Mouse (Mus musculus) kidney, embryonic 15.5 days (tissue): ENCODE measurements at regions not wholly inside any gene's neighbourhood (a gene's known extent, or its start where the extent isn't known, plus 50 kb on each side); places are given as distances from the start of the nearest gene placed in this dataset.
A peak's percentile ranks its signal among the peaks of the same experiment; 100 is the strongest.
"Not testable (repeated sequence)": the region's sequence is repeated elsewhere in the genome, so short reads cannot be mapped to it uniquely, and the experiment has no call there.

ENCODE experiments used
- ATAC-seq: fragments of 200-750 bp; cut with Nextera tagmentation; replicated peaks from 2 replicates; pipeline ENCODE4 v1.8.0; 2017; ENCODE audit warnings: moderate TSS enrichment; ENCODE audit not compliant: low FRiP score
- H3K27ac ChIP-seq: fragments of 300-500 bp; sonication (generic); 2 replicates; pipeline ENCODE4 v1.5.1; 2015; ENCODE audit warnings: mild to moderate bottlenecking, inconsistent platforms
- H3K27me3 ChIP-seq: fragments of 300-500 bp; sonication (generic); 2 replicates; pipeline ENCODE4 v1.6.1; 2015; ENCODE audit warnings: inconsistent platforms
- H3K36me3 ChIP-seq: fragments of 300-500 bp; sonication (generic); 2 replicates; pipeline ENCODE4 v1.6.1; 2015; ENCODE audit warnings: inconsistent platforms
- H3K4me1 ChIP-seq: fragments of 300-500 bp; sonication (generic); 2 replicates; pipeline ENCODE4 v1.6.1; 2015; ENCODE audit warnings: inconsistent platforms
- H3K4me2 ChIP-seq: fragments of 300-500 bp; sonication (generic); 2 replicates; pipeline ENCODE4 v1.6.1; 2015; ENCODE audit warnings: moderate library complexity, mild to moderate bottlenecking, inconsistent platforms
- H3K4me3 ChIP-seq: fragments of 300-500 bp; sonication (generic); replicated peaks from 2 replicates; pipeline ENCODE4 v1.5.1; 2015; ENCODE audit warnings: mild to moderate bottlenecking, inconsistent platforms
- H3K9ac ChIP-seq: fragments of 300-500 bp; sonication (generic); 2 replicates; pipeline ENCODE4 v1.6.1; 2015; ENCODE audit warnings: mild to moderate bottlenecking, inconsistent platforms
- H3K9me3 ChIP-seq: fragments of 300-500 bp; sonication (generic); replicated peaks from 2 replicates; pipeline ENCODE4 v1.6.1; 2016; ENCODE audit warnings: inconsistent platforms
- WGBS: fragments of 180-500 bp; shearing (Covaris S2); methylation state at CpG from one replicate; pipeline ENCODE4 v1.1.7; 2015; ENCODE audit warnings: mixed read lengths; 5-methylcytosine and 5-hydroxymethylcytosine counted together

- Histone ChIP-seq H3K9me3 (no peaks in the 10 kb centered on the region), H3K4me2 (no peak overlapping the region), H3K27me3 (no peaks in the 10 kb centered on the region), H3K4me3 (no peak overlapping the region), H3K9ac (no peak overlapping the region), H3K4me1 (no peaks in the 10 kb centered on the region), H3K36me3 (no peaks in the 10 kb centered on the region), H3K27ac (no peak overlapping the region)
- WGBS, result 44% methylated on average over 1 of the region's 1 CpGs
- ATAC-seq, result no peak
These were observed 124.1 kb upstream of the Gm5150 start for GRCm38 (mm10) chr3:16130385-16130784.

- WGBS, result 73% methylated on average over 4 of the region's 4 CpGs
- not testable (repeated sequence) for ATAC-seq, H3K4me3 ChIP-seq, H3K36me3 ChIP-seq, H3K9ac ChIP-seq, H3K27ac ChIP-seq, H3K9me3 ChIP-seq, H3K4me1 ChIP-seq, H3K4me2 ChIP-seq, H3K27me3 ChIP-seq
These were observed 119.2 kb upstream of the Gm5150 start for GRCm38 (mm10) chr3:16125346-16125915.

- no peak for ATAC-seq
- H3K4me3 ChIP-seq, result no peak overlapping the region
These were observed 109.7 kb upstream of the Gm5150 start for GRCm38 (mm10) chr3:16115944-16116343.

GRCm38 (mm10) chr3:16107492-16107891 is 101.3 kb upstream of the Gm5150 start:
- Histone ChIP-seq H3K27ac (no peak overlapping the region), H3K9me3 (no peaks in the 10 kb centered on the region), H3K9ac (no peak overlapping the region), H3K36me3 (no peaks in the 10 kb centered on the region), H3K27me3 (no peaks in the 10 kb centered on the region), H3K4me1 (no peaks in the 10 kb centered on the region), H3K4me2 (no peak overlapping the region), H3K4me3 (no peak overlapping the region)
- peak; percentile 76 for ATAC-seq
- WGBS, result 79% methylated on average over 1 of the region's 1 CpGs

More at GRCm38 (mm10) chr3:16115944-16116343, 109.7 kb upstream of the Gm5150 start:
- Histone ChIP-seq H3K36me3 (no peaks in the 10 kb centered on the region), H3K27ac (no peak overlapping the region), H3K4me2 (no peak overlapping the region), H3K9me3 (no peaks in the 10 kb centered on the region), H3K9ac (no peak overlapping the region), H3K4me1 (no peaks in the 10 kb centered on the region), H3K27me3 (no peaks in the 10 kb centered on the region)
- WGBS, result 73% methylated on average over 2 of the region's 2 CpGs

- H3K27ac ChIP-seq, result no peak overlapping the region
- 76% methylated on average over 4 of the region's 4 CpGs for WGBS
- no peak for ATAC-seq
These were observed 98.8 kb upstream of the Gm5150 start for GRCm38 (mm10) chr3:16105080-16105479.

GRCm38 (mm10) chr3:16103180-16103579 is 96.9 kb upstream of the Gm5150 start:
- Histone ChIP-seq H3K36me3 (no peaks in the 10 kb centered on the region), H3K9me3 (no peaks in the 10 kb centered on the region), H3K4me3 (no peak overlapping the region), H3K9ac (no peak overlapping the region), H3K27ac (no peak overlapping the region), H3K27me3 (no peaks in the 10 kb centered on the region), H3K4me1 (no peaks in the 10 kb centered on the region), H3K4me2 (no peak overlapping the region)
- WGBS, result 69% methylated on average over 1 of the region's 1 CpGs
- no peak for ATAC-seq

More at GRCm38 (mm10) chr3:16105080-16105479, 98.8 kb upstream of the Gm5150 start:
- Histone ChIP-seq H3K4me3 (no peak overlapping the region), H3K9ac (no peak overlapping the region), H3K36me3 (no peaks in the 10 kb centered on the region), H3K9me3 (no peaks in the 10 kb centered on the region), H3K4me1 (no peaks in the 10 kb centered on the region), H3K27me3 (no peaks in the 10 kb centered on the region), H3K4me2 (no peak overlapping the region)

- WGBS, result 42% methylated on average over 1 of the region's 1 CpGs
- ATAC-seq, result no peak
These were observed 80.3 kb upstream of the Gm5150 start for GRCm38 (mm10) chr3:16086550-16086949.

GRCm38 (mm10) chr3:16085288-16085687 is 79.1 kb upstream of the Gm5150 start:
- H3K4me2 ChIP-seq, result no peak overlapping the region
- ATAC-seq, result peak; percentile 60; the same call in 1 of the 2 replicates
- H3K4me3 ChIP-seq, result no peak overlapping the region
- H3K9me3 ChIP-seq, result no peaks in the 10 kb centered on the region
- H3K27ac ChIP-seq, result peak overlapping the region; percentile 76
- no peaks in the 10 kb centered on the region for H3K27me3 ChIP-seq
- no peaks in the 10 kb centered on the region for H3K36me3 ChIP-seq
- no peak overlapping the region for H3K9ac ChIP-seq
- WGBS, result 73% methylated on average over 3 of the region's 3 CpGs
- no peaks in the 10 kb centered on the region for H3K4me1 ChIP-seq

More at GRCm38 (mm10) chr3:16086550-16086949, 80.3 kb upstream of the Gm5150 start:
- Histone ChIP-seq H3K27me3 (no peaks in the 10 kb centered on the region), H3K27ac (0 out of 2 replicates have a peak overlapping the region, but pooled peaks have one; percentile 76), H3K4me1 (no peaks in the 10 kb centered on the region), H3K9ac (no peak overlapping the region), H3K4me3 (no peak overlapping the region), H3K36me3 (no peaks in the 10 kb centered on the region), H3K9me3 (no peaks in the 10 kb centered on the region), H3K4me2 (no peak overlapping the region)

GRCm38 (mm10) chr3:16079178-16079577 is 72.9 kb upstream of the Gm5150 start:
- H3K9me3 ChIP-seq, result 0 out of 2 replicates have a peak, but pooled peaks cover 3% of the 10 kb centered on the region
- H3K4me1 ChIP-seq, result no peaks in the 10 kb centered on the region
- H3K4me2 ChIP-seq, result no peak overlapping the region
- no peak overlapping the region for H3K27ac ChIP-seq
- no peak overlapping the region for H3K9ac ChIP-seq
- H3K27me3 ChIP-seq, result no peaks in the 10 kb centered on the region
- H3K4me3 ChIP-seq, result no peak overlapping the region
- 83% methylated on average over 2 of the region's 2 CpGs for WGBS
- no peak for ATAC-seq
- H3K36me3 ChIP-seq, result no peaks in the 10 kb centered on the region

- Histone ChIP-seq H3K9me3 (no peaks in the 10 kb centered on the region; the same call in 1 of the 2 replicates), H3K4me1 (no peaks in the 10 kb centered on the region), H3K9ac (no peak overlapping the region), H3K27me3 (no peaks in the 10 kb centered on the region), H3K27ac (no peak overlapping the region), H3K4me3 (no peak overlapping the region), H3K36me3 (no peaks in the 10 kb centered on the region), H3K4me2 (no peak overlapping the region)
- no peak for ATAC-seq
- WGBS, result 92% methylated on average over 13 of the region's 13 CpGs
These were observed 65.7 kb upstream of the Gm5150 start for GRCm38 (mm10) chr3:16071906-16072305.

GRCm38 (mm10) chr3:16070963-16071362 is 64.7 kb upstream of the Gm5150 start:
- no peak overlapping the region for H3K4me3 ChIP-seq
- H3K9me3 ChIP-seq, result no peaks in the 10 kb centered on the region; the same call in 1 of the 2 replicates
- no peak overlapping the region for H3K27ac ChIP-seq
- no peak for ATAC-seq
- H3K36me3 ChIP-seq, result no peaks in the 10 kb centered on the region
- no peak overlapping the region for H3K4me2 ChIP-seq
- no peaks in the 10 kb centered on the region for H3K27me3 ChIP-seq
- no peaks in the 10 kb centered on the region for H3K4me1 ChIP-seq
- H3K9ac ChIP-seq, result no peak overlapping the region
- WGBS, result 93% methylated on average over 1 of the region's 1 CpGs

GRCm38 (mm10) chr3:16057709-16058108 is 51.5 kb upstream of the Gm5150 start:
- not testable (repeated sequence) for H3K9me3 ChIP-seq, H3K27me3 ChIP-seq, H3K9ac ChIP-seq, H3K27ac ChIP-seq, H3K4me3 ChIP-seq, H3K36me3 ChIP-seq, H3K4me2 ChIP-seq, ATAC-seq, H3K4me1 ChIP-seq
- 87% methylated on average over 5 of the region's 5 CpGs for WGBS
